Mouse (Mus musculus): Measurements from ENCODE around the gene Fgf11. TPM values are rescaled to one million over a fixed set of nuclear protein-coding genes. Genes with fewer than 3 reads are reported as not detected.
A peak's percentile ranks its signal among the peaks of the same experiment; 100 is the strongest.

The Fgf11 gene
- total and polyA plus RNA-seq, 2 experiments from 2014 or later, result 2.8 to 16.4 TPM

DNA sequence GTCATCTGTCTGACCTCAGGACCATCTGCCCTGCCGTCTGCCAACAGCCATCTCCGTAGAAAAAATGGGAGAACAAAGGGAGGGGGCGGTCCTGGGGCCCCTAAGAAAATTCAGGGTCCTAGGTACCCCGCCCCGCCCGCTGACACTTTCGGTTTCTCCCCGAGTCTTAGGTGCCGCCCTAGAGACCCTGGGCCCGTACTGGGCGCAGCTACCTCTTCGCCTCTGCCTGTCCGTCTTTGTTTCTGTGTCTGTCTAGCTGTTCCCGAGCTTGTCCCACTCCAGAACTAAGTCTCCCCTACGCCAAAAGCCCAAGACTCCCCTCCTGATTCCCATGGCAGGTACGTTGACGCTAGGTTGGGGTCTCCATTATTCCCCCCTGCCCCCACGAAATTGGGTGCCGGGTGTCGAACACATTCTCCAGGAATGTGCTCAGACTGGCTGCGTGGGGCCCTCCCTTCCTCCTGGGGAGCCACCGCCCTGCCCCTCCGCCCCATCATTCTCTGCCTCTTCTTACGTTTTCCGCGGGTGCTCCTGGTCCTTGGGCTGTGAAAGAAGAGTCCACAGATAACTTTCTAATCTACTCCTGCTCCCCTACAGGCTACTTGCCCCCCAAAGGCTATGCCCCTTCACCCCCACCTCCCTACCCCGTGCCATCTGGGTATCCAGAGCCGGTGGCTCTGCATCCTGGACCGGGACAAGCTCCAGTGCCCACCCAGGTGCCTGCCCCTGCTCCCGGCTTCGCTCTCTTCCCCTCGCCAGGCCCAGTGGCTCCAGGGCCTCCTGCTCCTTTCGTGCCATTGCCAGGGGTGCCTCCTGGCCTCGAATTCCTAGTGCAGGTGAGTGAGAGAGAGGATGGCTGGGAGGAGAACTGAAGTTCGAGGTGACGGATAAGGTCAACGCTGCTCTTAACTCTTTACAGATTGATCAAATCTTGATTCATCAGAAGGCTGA lies 45.4 kb upstream of the Fgf11 start:
- WGBS, result 10% methylated on average over 37 of the region's 37 CpGs
- ATAC-seq (ENCODE audit: low FRiP score) (peak; percentile 35), DNase-seq (ENCODE audit: low spot score) (no peak)
- peak overlapping the region; percentile 70 for H3K4me3 ChIP-seq (ENCODE audit: low read depth, low read length)
- no peaks in the 10 kb centered on the region for H3K27me3 ChIP-seq (ENCODE audit: insufficient read depth, low read length)
- H3K27ac ChIP-seq (ENCODE audit: low read depth, low read length), result peak overlapping the region; percentile 91
- no peak for TF ChIP-seq CTCF (IDR thresholded peaks at IDR 0.05)
- peaks cover 33% of the 10 kb centered on the region for H3K36me3 ChIP-seq (ENCODE audit: insufficient read depth, low read length)
- H3K4me1 ChIP-seq (ENCODE audit: insufficient read depth, low read length), result peaks cover 9% of the 10 kb centered on the region; the same call in 1 of the 2 replicates
- no peaks in the 10 kb centered on the region for H3K9me3 ChIP-seq (ENCODE audit: low read length)
- peak overlapping the region; percentile 74 for H3K4me2 ChIP-seq (ENCODE audit: low read depth, low read length, poor library complexity, severe bottlenecking)
- peak overlapping the region; percentile 79 for H3K9ac ChIP-seq (replicated peaks; ENCODE audit: low read length, poor library complexity, severe bottlenecking)

GRCm38 (mm10) chr11:69846198-69846680 lies 44.6 kb upstream of the Fgf11 start, which contains the start of gene Plscr3:
Gene Plscr3 (plus strand): TSS chr11:69846376.
- Histone ChIP-seq H3K4me1 (ENCODE audit: insufficient read depth, low read length) (peaks cover 9% of the 10 kb centered on the region; the same call in 1 of the 2 replicates), H3K9ac (replicated peaks; ENCODE audit: low read length, poor library complexity, severe bottlenecking) (peak within 1 kb of the TSS; percentile 79), H3K4me3 (ENCODE audit: low read depth, low read length) (peak within 1 kb of the TSS; percentile 70), H3K4me2 (ENCODE audit: low read depth, low read length, poor library complexity, severe bottlenecking) (peak within 1 kb of the TSS; percentile 74), H3K27me3 (ENCODE audit: insufficient read depth, low read length) (no peaks in the 10 kb centered on the region), H3K27ac (ENCODE audit: low read depth, low read length) (peak within 1 kb of the TSS; percentile 91), H3K36me3 (ENCODE audit: insufficient read depth, low read length) (peaks cover 25% of the 10 kb centered on the region), H3K9me3 (ENCODE audit: low read length) (no peaks in the 10 kb centered on the region)
- ATAC-seq (ENCODE audit: low FRiP score) (peak; percentile 91), DNase-seq (ENCODE audit: low spot score) (peak; percentile 94)
- no peak for TF ChIP-seq CTCF (IDR thresholded peaks at IDR 0.05)
- WGBS, result 0% methylated on average over 32 of the region's 38 CpGs

DNA sequence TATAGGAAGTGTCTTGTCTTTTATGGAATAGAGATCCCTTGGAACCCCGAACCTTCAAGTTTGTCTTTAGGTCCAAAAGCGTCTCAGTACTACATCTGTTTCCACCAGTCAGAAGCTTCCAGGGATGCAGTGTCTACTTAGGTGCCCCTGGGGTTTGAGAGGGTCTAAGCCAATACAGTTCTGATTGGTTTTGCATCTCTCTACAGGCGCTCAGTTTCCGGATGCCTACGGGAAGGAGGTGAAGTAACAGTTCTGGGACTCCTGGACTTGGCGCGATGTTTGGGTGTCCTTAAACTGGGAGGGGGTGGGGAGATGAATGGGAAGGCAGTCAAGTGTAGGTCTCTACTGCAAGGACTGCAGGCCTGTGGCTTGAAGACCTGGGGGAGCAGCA lies 37.1 kb upstream of the Fgf11 start:
- WGBS, result 0% methylated on average over 7 of the region's 7 CpGs
- ATAC-seq (ENCODE audit: low FRiP score) (no peak), DNase-seq (ENCODE audit: low spot score) (peak; percentile 35)
- H3K9ac ChIP-seq (replicated peaks; ENCODE audit: low read length, poor library complexity, severe bottlenecking), result peak overlapping the region; percentile 87
- peaks cover 9% of the 10 kb centered on the region; the same call in 1 of the 2 replicates for H3K4me1 ChIP-seq (ENCODE audit: insufficient read depth, low read length)
- no peaks in the 10 kb centered on the region for H3K9me3 ChIP-seq (ENCODE audit: low read length)
- H3K4me2 ChIP-seq (ENCODE audit: low read depth, low read length, poor library complexity, severe bottlenecking), result peak overlapping the region; percentile 97
- no peaks in the 10 kb centered on the region for H3K27me3 ChIP-seq (ENCODE audit: insufficient read depth, low read length)
- H3K27ac ChIP-seq (ENCODE audit: low read depth, low read length), result peak overlapping the region; percentile 90
- peaks cover 3% of the 10 kb centered on the region; the same call in 1 of the 2 replicates for H3K36me3 ChIP-seq (ENCODE audit: insufficient read depth, low read length)
- TF ChIP-seq CTCF (IDR thresholded peaks at IDR 0.05), result no peak
- H3K4me3 ChIP-seq (ENCODE audit: low read depth, low read length), result peak overlapping the region; percentile 91

DNA sequence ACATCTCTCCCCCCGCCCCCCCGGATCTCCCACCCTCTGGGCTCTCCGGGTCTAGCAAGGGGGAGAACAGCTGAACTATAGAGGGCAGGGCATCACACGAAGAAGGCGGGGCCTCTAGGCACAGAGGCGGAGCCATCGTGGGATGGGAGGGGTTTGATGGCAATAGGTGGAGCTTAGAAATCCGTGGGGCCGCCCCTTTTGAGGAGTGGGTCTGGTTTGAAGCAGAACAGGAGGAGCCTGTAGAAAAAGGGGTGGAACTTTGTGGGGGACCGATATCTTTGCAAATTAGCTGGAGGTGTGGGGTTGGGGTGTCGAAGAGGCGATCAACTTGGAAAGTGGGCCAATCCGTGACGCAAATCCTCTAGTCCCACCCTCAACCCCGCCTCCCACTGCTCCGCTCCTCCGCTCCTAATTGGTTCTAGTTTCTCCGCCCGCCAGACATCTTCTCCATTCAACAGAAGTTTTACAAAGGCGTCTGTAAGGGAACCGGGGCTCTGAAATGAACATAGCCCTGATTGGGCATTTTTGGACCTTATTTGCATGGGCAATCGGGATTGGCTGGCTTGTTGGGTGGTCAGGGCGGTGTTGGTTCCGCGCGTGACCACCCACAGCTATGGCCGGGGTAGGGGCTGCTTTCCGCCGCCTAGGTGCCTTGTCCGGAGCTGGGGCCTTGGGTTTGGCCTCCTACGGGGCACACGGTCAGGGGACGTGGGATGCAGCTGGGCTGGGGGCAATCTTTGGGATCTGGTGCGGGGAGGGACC lies 36.5 kb upstream of the Fgf11 start, which contains the start of gene Tmem256:
Gene Tmem256, plus strand, starts transcription at position 563 of the 762 bp plus-strand sequence.
- peaks cover 11% of the 10 kb centered on the region; the same call in 1 of the 2 replicates for H3K4me1 ChIP-seq (ENCODE audit: insufficient read depth, low read length)
- no peaks in the 10 kb centered on the region for H3K27me3 ChIP-seq (ENCODE audit: insufficient read depth, low read length)
- peak within 1 kb of the TSS; percentile 98 for H3K9ac ChIP-seq (replicated peaks; ENCODE audit: low read length, poor library complexity, severe bottlenecking)
- H3K36me3 ChIP-seq (ENCODE audit: insufficient read depth, low read length), result peaks cover 4% of the 10 kb centered on the region; the same call in 1 of the 2 replicates
- WGBS, result 1% methylated on average over 34 of the region's 34 CpGs
- peak within 1 kb of the TSS; percentile 97 for H3K27ac ChIP-seq (ENCODE audit: low read depth, low read length)
- H3K4me2 ChIP-seq (ENCODE audit: low read depth, low read length, poor library complexity, severe bottlenecking), result peak within 1 kb of the TSS; percentile 97
- TF ChIP-seq CTCF (IDR thresholded peaks at IDR 0.05), result no peak; the same call in 1 of the 2 replicates
- peak within 1 kb of the TSS; percentile 91 for H3K4me3 ChIP-seq (ENCODE audit: low read depth, low read length)
- DNase-seq (ENCODE audit: low spot score) (peak; percentile 100), ATAC-seq (ENCODE audit: low FRiP score) (peak; percentile 92)
- H3K9me3 ChIP-seq (ENCODE audit: low read length), result no peaks in the 10 kb centered on the region

DNA sequence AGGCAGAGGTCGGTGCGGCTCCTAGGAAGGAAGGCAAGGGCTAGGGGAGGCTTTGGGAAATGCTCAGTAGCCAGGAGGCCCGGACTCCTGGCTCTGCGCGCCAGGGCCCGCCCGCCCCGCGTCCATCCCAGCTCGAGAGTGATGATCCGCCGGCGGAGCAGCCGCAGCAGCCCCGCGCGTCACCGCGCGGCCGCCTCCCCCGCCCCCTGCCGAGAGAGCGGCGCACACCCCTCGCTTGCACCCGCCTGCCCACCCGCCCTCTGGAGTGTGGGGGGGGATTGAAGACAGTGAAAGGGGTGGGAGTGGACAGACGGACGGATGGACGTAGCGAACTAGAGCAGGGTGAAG lies 35.9 kb upstream of the Fgf11 start, which contains the start of gene Nlgn2:
Gene Nlgn2, minus strand, starts transcription at position 181 of the 348 bp plus-strand sequence.
- Histone ChIP-seq H3K27me3 (ENCODE audit: insufficient read depth, low read length) (no peaks in the 10 kb centered on the region), H3K4me3 (ENCODE audit: low read depth, low read length) (peak within 1 kb of the TSS; percentile 91), H3K9me3 (ENCODE audit: low read length) (no peaks in the 10 kb centered on the region), H3K4me2 (ENCODE audit: low read depth, low read length, poor library complexity, severe bottlenecking) (peak within 1 kb of the TSS; percentile 97), H3K4me1 (ENCODE audit: insufficient read depth, low read length) (peaks cover 11% of the 10 kb centered on the region; the same call in 1 of the 2 replicates), H3K9ac (replicated peaks; ENCODE audit: low read length, poor library complexity, severe bottlenecking) (peak within 1 kb of the TSS; percentile 98), H3K36me3 (ENCODE audit: insufficient read depth, low read length) (peaks cover 8% of the 10 kb centered on the region), H3K27ac (ENCODE audit: low read depth, low read length) (peak within 1 kb of the TSS; percentile 97)
- ATAC-seq (ENCODE audit: low FRiP score) (peak; percentile 85), DNase-seq (ENCODE audit: low spot score) (no peak)
- WGBS, result 0% methylated on average over 32 of the region's 32 CpGs
- TF ChIP-seq CTCF (IDR thresholded peaks at IDR 0.05), result peak; percentile 42; the same call in 1 of the 2 replicates
